Comparison of ENCODE assay signal across 9 mouse cellular contexts in the genomic region with DNA sequence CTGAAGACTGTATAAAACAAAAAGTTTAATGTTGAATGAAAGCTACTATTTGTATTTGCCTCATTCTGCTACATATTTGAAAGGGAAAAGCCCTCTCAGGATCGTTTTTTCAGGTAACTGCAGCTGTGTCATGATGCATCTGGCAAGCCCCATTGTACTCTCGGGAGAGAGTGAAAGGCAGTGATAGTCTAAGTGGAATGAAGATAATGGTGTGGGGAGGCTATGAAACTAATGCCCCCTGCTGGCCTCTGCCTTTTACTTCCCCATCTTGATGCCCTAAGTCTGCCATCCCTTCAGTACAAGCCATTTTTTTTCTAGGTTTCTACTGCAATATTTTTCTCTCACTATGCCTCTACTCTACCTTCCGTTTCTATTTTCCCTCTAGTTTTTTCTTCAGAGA.
A peak's percentile ranks its signal among the peaks of the same experiment; 100 is the strongest.
DNase-seq lines count a peak whose midpoint lies in the region; ATAC-seq and TF ChIP-seq lines count a peak whose summit lies in the region.
"Had no signal": no experiment of that assay in that cellular context is flagged by ENCODE, and none has a peak within 500 bp of the region (broad histone marks: within the 10 kb centered on the region; RNA-seq: fewer than 3 reads in every experiment).

No protein-coding gene starts in this region.

- H3K4me3 ChIP-seq in layer of hippocampus, adult 2 months: no peak overlapping the region
- H3K4me3 ChIP-seq: embryonic facial prominence, embryonic 15.5 days had no signal

- peak; percentile 75; the same call in 1 of the 2 replicates for ATAC-seq in megakaryocyte-erythroid progenitor cell, adult 5-6 weeks (replicated peaks; ENCODE audit: low FRiP score, low TSS enrichment, poor library complexity, severe bottlenecking)
- no peak for ATAC-seq in erythroblast, adult 5-6 weeks (replicated peaks; ENCODE audit: low FRiP score, poor library complexity, severe bottlenecking)

- DNase-seq in layer of hippocampus, adult 2 months (ENCODE audit: low spot score in 2 of 2): no peak
- no peak for DNase-seq in layer of hippocampus, adult 8-10 months (ENCODE audit: low spot score in 2 of 2)
- peak; percentile 70 for DNase-seq in NIH3T3 (ENCODE audit: low read depth)
- peak; percentile 15 for DNase-seq in embryo, embryonic 9.5 days (ENCODE audit: extremely low spot score)
- no peak for DNase-seq in layer of hippocampus, adult 11-12 months (ENCODE audit: low spot score)
- no peak for DNase-seq in gastrocnemius, postnatal 14 days

- TF ChIP-seq CTCF in layer of hippocampus, adult 2 months (conservative IDR thresholded peaks at IDR 0.05): peak; percentile 65

- intact Hi-C loops in gastrocnemius, postnatal 14 days (cut with DNase I; ENCODE audit: low total_unique reads): no loop called here

- no peak overlapping the region for H3K27ac ChIP-seq in layer of hippocampus, adult 2 months
- H3K27ac ChIP-seq: embryonic facial prominence, embryonic 15.5 days had no signal

Comparison
In these comparisons a context has a peak if more than half of its experiments do, and no peak if none do; other contexts are left out.
1. DNase-seq: peak in NIH3T3 (single experiment) and embryo, embryonic 9.5 days (single experiment); none in layer of hippocampus, adult 2 months (0 of 2), layer of hippocampus, adult 8-10 months (0 of 2), layer of hippocampus, adult 11-12 months (single experiment) and gastrocnemius, postnatal 14 days (single experiment).